ENCODE assay signal across 9 mouse cellular contexts in the genomic region with DNA sequence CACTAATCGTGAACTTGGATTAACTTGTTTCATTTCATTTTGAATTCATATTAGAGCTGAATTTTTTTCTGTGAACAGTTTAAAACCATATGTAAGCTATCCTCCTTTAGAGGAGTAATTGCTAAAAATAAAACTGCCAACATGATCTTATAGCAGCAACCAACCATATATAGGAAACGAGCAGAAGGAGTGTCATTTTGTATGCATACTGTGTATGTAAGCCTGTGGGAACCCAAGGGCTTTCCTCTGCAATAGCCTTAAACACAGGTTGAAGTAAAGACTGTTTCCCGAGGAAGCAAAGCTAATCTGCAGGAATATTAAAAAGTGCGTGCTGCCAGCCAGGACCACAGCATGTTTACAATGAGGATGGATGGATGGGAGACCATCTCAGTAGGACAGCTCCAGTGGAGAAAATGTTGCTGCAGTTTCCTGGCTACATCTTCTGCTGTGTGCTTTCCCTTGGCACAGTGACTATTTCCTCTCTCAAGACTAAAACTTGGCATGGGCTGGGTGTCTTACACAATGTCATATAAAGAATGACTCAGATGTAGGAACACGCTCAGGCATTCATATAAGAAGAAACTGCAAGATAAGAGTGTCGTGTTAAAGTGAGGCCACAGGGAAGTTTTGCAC.
A peak's percentile ranks its signal among the peaks of the same experiment; 100 is the strongest.
DNase-seq lines count a peak whose midpoint lies in the region; ATAC-seq and TF ChIP-seq lines count a peak whose summit lies in the region.
"Had no signal": no experiment of that assay in that cellular context is flagged by ENCODE, and none has a peak within 500 bp of the region (broad histone marks: within the 10 kb centered on the region; RNA-seq: fewer than 3 reads in every experiment).

No protein-coding gene starts in this region.

- no peak overlapping the region for H3K4me2 ChIP-seq in liver, postnatal 0 days (ENCODE audit: low read depth, low read length)

- no peaks in the 10 kb centered on the region for H3K36me3 ChIP-seq in liver, postnatal 0 days (replicated peaks; ENCODE audit: insufficient read depth, low read length)

- H3K27me3 ChIP-seq in liver, postnatal 0 days (ENCODE audit: insufficient read depth, low read length) = no peaks in the 10 kb centered on the region

- no peak overlapping the region for H3K9ac ChIP-seq in liver, postnatal 0 days (replicated peaks)

- WGBS in liver, postnatal 0 days (ENCODE audit: insufficient replicate concordance) = 60% methylated on average over 6 of the region's 6 CpGs

- peak; percentile 16 for DNase-seq in layer of hippocampus, adult 9-11 months
- DNase-seq in layer of hippocampus, postnatal 25 days (ENCODE audit: extremely low spot score in 1 of 2, low spot score in 1 of 2) = no peak
- peak; percentile 25 to 33 for DNase-seq in cerebellum, postnatal 10 days
- DNase-seq in frontal cortex, postnatal 25 days (ENCODE audit: low spot score in 2 of 2) = peak; percentile 4 to 10
- peak; percentile 36 for DNase-seq in right cerebral cortex, postnatal 25 days
- DNase-seq in liver, postnatal 0 days = no peak
- no peak for DNase-seq in T-cell, adult 2 months (ENCODE audit: low spot score)

- no peak for TF ChIP-seq CTCF in liver, postnatal 0 days (IDR thresholded peaks at IDR 0.05; ENCODE audit: low read depth)

- H3K4me1 ChIP-seq in liver, postnatal 0 days (ENCODE audit: insufficient read depth) = no peaks in the 10 kb centered on the region

- H3K4me3 ChIP-seq in liver, postnatal 0 days (ENCODE audit: low read depth, low read length) = no peak overlapping the region
- H3K4me3 ChIP-seq: erythroblast, embryonic 14.5 days had no signal

- TF ChIP-seq EP300 in liver, postnatal 0 days (IDR thresholded peaks at IDR 0.05; ENCODE audit: low read depth) = no peak

- no peak for ATAC-seq in liver, postnatal 0 days
- ATAC-seq: inflammation-experienced regulatory T-cells, adult 6 months had no signal

- H3K9me3 ChIP-seq in liver, postnatal 0 days (ENCODE audit: low read length) = no peaks in the 10 kb centered on the region

- no peak overlapping the region for H3K27ac ChIP-seq in liver, postnatal 0 days (ENCODE audit: low read depth)

Comparison
In these comparisons a context has a peak if more than half of its experiments do, and no peak if none do; other contexts are left out.
1. DNase-seq: peak in layer of hippocampus, adult 9-11 months (single experiment), cerebellum, postnatal 10 days (2 of 2), frontal cortex, postnatal 25 days (2 of 2) and right cerebral cortex, postnatal 25 days (single experiment); none in layer of hippocampus, postnatal 25 days (0 of 2), liver, postnatal 0 days (single experiment) and T-cell, adult 2 months (single experiment).